Mouse (Mus musculus): ENCODE data around the gene Tead3. TPM values are rescaled to one million over a fixed set of nuclear protein-coding genes. Genes with fewer than 3 reads are reported as not detected.

The Tead3 gene
- total and polyA plus RNA-seq, 3 experiments = 0.42 TPM; not detected in 2

DNA sequence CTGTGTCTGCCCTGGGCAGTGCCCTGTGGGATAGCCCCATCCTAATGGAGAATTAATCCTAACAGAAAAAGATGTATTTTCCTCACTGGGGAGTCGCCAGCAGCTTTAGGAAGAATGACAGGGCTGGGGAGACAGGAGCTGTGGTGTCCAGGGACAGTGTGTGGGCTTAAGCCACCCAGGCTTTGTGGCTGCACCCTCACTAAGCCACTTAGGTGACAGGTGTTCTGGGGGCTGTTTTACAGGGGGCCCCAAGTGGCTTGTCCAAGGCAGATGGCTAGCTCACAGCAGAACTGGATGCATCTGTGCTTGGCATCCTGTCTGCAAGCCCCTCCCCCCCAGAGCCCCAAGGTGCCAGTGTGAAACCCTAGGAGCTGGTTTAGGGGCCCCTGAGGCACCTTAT lies 21.3 kb upstream of the Tead3 start:
- H3K4me2 ChIP-seq (ENCODE audit: insufficient read depth, low read depth, poor library complexity, severe bottlenecking) = no peak overlapping the region
- no peaks in the 10 kb centered on the region for H3K9me3 ChIP-seq (replicated peaks; ENCODE audit: low read length)
- no peak overlapping the region for H3K27ac ChIP-seq (ENCODE audit: insufficient read depth, low read depth)
- H3K4me3 ChIP-seq (replicated peaks in 1 of 3; ENCODE audit: low read depth in 2 of 3, low read length in 2 of 3, poor library complexity in 1 of 3) = no peak overlapping the region
- no peak for DNase-seq (ENCODE audit: extremely low read depth)
- TF ChIP-seq UBTF (IDR thresholded peaks at IDR 0.05; ENCODE audit: low read depth, low read length) = no peak
- no peak for TF ChIP-seq JUN (IDR thresholded peaks at IDR 0.05; ENCODE audit: insufficient read depth, low read depth, low read length)
- TF ChIP-seq MAZ (IDR thresholded peaks at IDR 0.05; ENCODE audit: low read depth, low read length) = no peak
- no peak for TF ChIP-seq ZKSCAN1 (IDR thresholded peaks at IDR 0.05; ENCODE audit: borderline replicate concordance, low read depth, low read length)
- TF ChIP-seq JUND (conservative IDR thresholded peaks at IDR 0.05; ENCODE audit: low read depth, low read length) = no peak
- TF ChIP-seq USF1 (IDR thresholded peaks at IDR 0.05; ENCODE audit: low read depth, low read length) = no peak
- TF ChIP-seq E2F4 (IDR thresholded peaks at IDR 0.05; ENCODE audit: insufficient replicate concordance, low read depth, low read length) = no peak
- TF ChIP-seq KAT2A (IDR thresholded peaks at IDR 0.05; ENCODE audit: insufficient replicate concordance, low read length) = no peak
- TF ChIP-seq CHD1 (IDR thresholded peaks at IDR 0.05; ENCODE audit: low read depth, low read length) = no peak
- no peak for TF ChIP-seq USF2 (conservative IDR thresholded peaks at IDR 0.05; ENCODE audit: low read depth, low read length)
- no peaks in the 10 kb centered on the region for H3K79me2 ChIP-seq (replicated peaks; ENCODE audit: control insufficient read depth, extremely low read depth, insufficient read depth, poor library complexity, severe bottlenecking)
- in situ Hi-C loops (cut with MboI; ENCODE audit: low pct_ligation_motif_present, low pct_unique_long_range_greater_than_20kb, low sequenced_read_pairs) (loop anchor here (10.0 kb wide), 1 partner anchor 163 kb away; the partner anchor contains the start of gene Armc12), dilution Hi-C loops (cut with MboI; ENCODE audit: extremely low pct_ligation_motif_present, extremely low pct_unique_long_range_greater_than_20kb, low sequenced_read_pairs) (no loop called here)
- H3K4me1 ChIP-seq (ENCODE audit: control insufficient read depth in 1 of 2, insufficient read depth in 2 of 2) = peaks cover 4 to 5% of the 10 kb centered on the region in 2 experiments; a peak in 1 of 4 replicates
- no peaks in the 10 kb centered on the region for H3K36me3 ChIP-seq (replicated peaks in 1 of 2; ENCODE audit: control insufficient read depth in 1 of 2, insufficient read depth in 1 of 2, low read length in 1 of 2)
- H3K27me3 ChIP-seq (replicated peaks) = peaks cover 16% of the 10 kb centered on the region
- no peak overlapping the region for H3K9ac ChIP-seq (ENCODE audit: insufficient read depth, low read depth)

DNA sequence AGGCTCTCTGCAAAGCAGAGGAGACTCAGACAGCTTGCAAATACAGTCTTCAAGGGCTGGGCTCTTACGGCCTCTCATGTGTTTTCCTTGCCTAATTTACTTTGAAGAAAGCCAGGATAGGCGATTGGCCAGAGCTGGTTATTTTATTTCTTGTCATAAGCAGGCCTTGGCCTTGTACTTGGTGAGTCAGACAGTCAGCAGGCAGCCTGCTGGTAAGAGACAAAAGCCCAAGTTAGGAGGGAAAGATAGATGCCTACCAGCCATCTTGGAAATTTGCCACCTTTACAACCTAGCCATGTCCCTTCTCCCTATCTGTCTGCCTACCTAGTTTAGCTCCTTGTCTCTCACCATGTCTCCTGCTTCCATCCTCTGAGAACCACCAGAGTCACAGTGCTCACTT lies 20.7 kb upstream of the Tead3 start:
- TF ChIP-seq CHD1 (IDR thresholded peaks at IDR 0.05; ENCODE audit: low read depth, low read length) (no peak), CHD2 (IDR thresholded peaks at IDR 0.05; ENCODE audit: low read length) (no peak), EP300 (IDR thresholded peaks at IDR 0.05; ENCODE audit: low read length) (no peak), ZNF384 (IDR thresholded peaks at IDR 0.05; ENCODE audit: low read depth, low read length) (no peak), IRF4 (IDR thresholded peaks at IDR 0.05; ENCODE audit: low read depth, low read length) (no peak), BHLHE40 (IDR thresholded peaks at IDR 0.05; ENCODE audit: low read depth, low read length) (no peak), UBTF (IDR thresholded peaks at IDR 0.05; ENCODE audit: low read depth, low read length) (no peak), RAD21 (IDR thresholded peaks at IDR 0.05; ENCODE audit: low read depth, low read length) (no peak), USF1 (IDR thresholded peaks at IDR 0.05; ENCODE audit: low read depth, low read length) (no peak)
- dilution Hi-C loops (cut with MboI; ENCODE audit: extremely low pct_ligation_motif_present, extremely low pct_unique_long_range_greater_than_20kb, low sequenced_read_pairs) (no loop called here), in situ Hi-C loops (cut with MboI; ENCODE audit: low pct_ligation_motif_present, low pct_unique_long_range_greater_than_20kb, low sequenced_read_pairs) (loop anchor here (10.0 kb wide), 1 partner anchor 164 kb away; the partner anchor contains the start of gene Armc12)
- H3K9ac ChIP-seq (ENCODE audit: insufficient read depth, low read depth) = no peak overlapping the region
- H3K4me1 ChIP-seq (ENCODE audit: control insufficient read depth in 1 of 2, insufficient read depth in 2 of 2) = peaks cover 4 to 5% of the 10 kb centered on the region in 2 experiments; a peak in 1 of 4 replicates
- peaks cover 16% of the 10 kb centered on the region for H3K27me3 ChIP-seq (replicated peaks)
- H3K27ac ChIP-seq (ENCODE audit: insufficient read depth, low read depth) = no peak overlapping the region
- no peaks in the 10 kb centered on the region for H3K9me3 ChIP-seq (replicated peaks; ENCODE audit: low read length)
- H3K4me2 ChIP-seq (ENCODE audit: insufficient read depth, low read depth, poor library complexity, severe bottlenecking) = no peak overlapping the region
- no peaks in the 10 kb centered on the region for H3K79me2 ChIP-seq (replicated peaks; ENCODE audit: control insufficient read depth, extremely low read depth, insufficient read depth, poor library complexity, severe bottlenecking)
- no peaks in the 10 kb centered on the region for H3K36me3 ChIP-seq (replicated peaks in 1 of 2; ENCODE audit: control insufficient read depth in 1 of 2, insufficient read depth in 1 of 2, low read length in 1 of 2)
- H3K4me3 ChIP-seq (replicated peaks in 1 of 3; ENCODE audit: low read depth in 2 of 3, low read length in 2 of 3, poor library complexity in 1 of 3) = no peak overlapping the region
- no peak for DNase-seq (ENCODE audit: extremely low read depth)
